Mouse (Mus musculus) gastrocnemius, adult 2 months (tissue): ENCODE data around the gene 9530053A07Rik. TPM values are rescaled to one million over a fixed set of nuclear protein-coding genes. Genes with fewer than 3 reads are reported as not detected.
A peak's percentile ranks its signal among the peaks of the same experiment; 100 is the strongest.
"Not testable (repeated sequence)": the region's sequence is repeated elsewhere in the genome, so short reads cannot be mapped to it uniquely, and the experiment has no call there.

Experiments
- DNase-seq: peaks from one replicate; pipeline ENCODE4 v3.0.0; 2022
- H3K27ac ChIP-seq: fragments of 200-600 bp; 2 replicates; pipeline ENCODE4 v1.8.1; 2022; ENCODE audit warnings: mild to moderate bottlenecking
- H3K4me3 ChIP-seq: fragments of 200-600 bp; 2 replicates; pipeline ENCODE4 v1.8.1; 2022; ENCODE audit warnings: mild to moderate bottlenecking, moderate library complexity
- CTCF ChIP-seq: fragments of 200-600 bp; IDR thresholded peaks from 2 replicates; pipeline ENCODE4 v1.8.1; 2022; ENCODE audit warnings: antibody characterized with exemption, mild to moderate bottlenecking, moderate library complexity
- intact Hi-C: fragments of 180-260 bp; cut with DNase I; formaldehyde crosslinking; loops from one replicate; pipeline ENCODE4 v1.15.1; 2025
- total RNA-seq, 2 experiments: library from RNA; stranded (reverse); gene quantifications; 2 replicates each; pipeline ENCODE4 v1.2.3; 2021

Gene 9530053A07Rik
- total RNA-seq, 2 experiments from 2014 or later: not detected

DNA sequence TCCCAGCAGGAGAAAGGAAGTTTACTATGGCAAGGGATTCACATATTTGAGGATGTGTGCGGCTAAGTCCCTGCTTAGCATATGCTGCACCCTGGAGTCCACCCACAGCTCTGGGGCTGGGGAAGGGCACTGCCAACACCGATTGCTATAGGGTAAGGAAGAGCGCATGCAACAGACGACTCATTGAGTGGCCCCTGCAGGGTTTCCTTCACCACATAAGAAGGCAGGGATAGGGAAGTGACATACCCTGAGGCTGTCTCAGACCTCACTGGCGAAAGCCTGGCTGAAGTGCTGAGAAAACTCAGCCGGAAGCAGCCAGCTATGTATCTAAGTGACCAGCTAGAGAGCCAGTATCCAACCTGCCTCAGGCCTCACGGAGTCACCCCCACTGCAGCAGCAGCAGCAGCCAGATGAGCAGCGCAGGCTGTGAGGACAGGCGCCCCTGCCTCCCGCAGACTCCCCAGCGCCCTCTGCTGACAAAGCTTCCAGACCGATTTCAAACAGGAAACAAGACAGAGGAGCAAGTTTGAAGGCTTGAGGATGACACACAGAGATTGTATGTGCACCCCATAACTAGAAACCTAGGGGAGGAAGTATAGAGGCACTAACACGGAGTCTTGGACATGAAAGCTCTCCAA is 22.4 kb downstream of the 9530053A07Rik start:
- intact Hi-C loops: no loop called here
- TF ChIP-seq CTCF: peak; percentile 62
- DNase-seq: peak; percentile 47
- Histone ChIP-seq H3K4me3 (no peak overlapping the region), H3K27ac (no peak overlapping the region)

GRCm38 (mm10) chr7:28153595-28153994 is 24.3 kb downstream of the 9530053A07Rik start:
- intact Hi-C loops, H3K4me3 ChIP-seq, H3K27ac ChIP-seq, DNase-seq: not testable (repeated sequence)

- DNase-seq: no peak
- no peak for TF ChIP-seq CTCF
- H3K4me3 ChIP-seq: no peak overlapping the region
- no peak overlapping the region for H3K27ac ChIP-seq
- intact Hi-C loops: no loop called here
Measured at GRCm38 (mm10) chr7:28159292-28159691, 30.0 kb downstream of the 9530053A07Rik start.

- DNase-seq: no peak
- Histone ChIP-seq H3K27ac (no peak overlapping the region), H3K4me3 (no peak overlapping the region)
- intact Hi-C loops: no loop called here
- TF ChIP-seq CTCF: no peak
Measured at GRCm38 (mm10) chr7:28159893-28160292, 30.6 kb downstream of the 9530053A07Rik start.

DNA sequence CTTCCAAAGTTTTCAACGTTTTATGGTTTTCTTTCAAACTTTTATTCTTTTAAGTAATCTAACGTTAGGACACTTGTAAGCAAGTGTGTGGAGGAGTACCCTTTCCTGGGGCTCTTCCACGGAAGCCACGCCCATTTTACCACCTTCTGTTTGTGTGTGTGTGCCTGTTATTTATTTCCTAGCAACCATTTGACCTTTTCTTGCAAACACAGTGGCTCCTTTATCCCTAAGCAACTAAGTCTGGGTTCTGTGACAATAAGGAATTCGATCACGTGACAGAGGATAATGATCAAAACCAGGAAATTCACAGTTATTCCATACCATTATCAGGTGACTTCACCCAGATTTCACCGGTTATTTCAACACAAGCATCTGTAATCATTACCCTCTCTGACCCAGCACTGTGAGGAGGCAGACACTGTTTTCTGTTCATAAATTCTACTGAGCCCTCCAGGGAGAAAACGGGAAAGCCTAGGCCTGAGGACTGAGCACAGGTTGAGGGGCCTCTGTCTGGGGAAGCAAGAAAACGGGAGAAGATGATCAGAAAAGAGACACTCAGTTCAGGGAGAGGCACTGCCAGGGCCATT is 32.0 kb downstream of the 9530053A07Rik start:
- Histone ChIP-seq H3K27ac (no peak overlapping the region), H3K4me3 (no peak overlapping the region)
- intact Hi-C loops: no loop called here
- no peak for DNase-seq
- no peak for TF ChIP-seq CTCF

DNA sequence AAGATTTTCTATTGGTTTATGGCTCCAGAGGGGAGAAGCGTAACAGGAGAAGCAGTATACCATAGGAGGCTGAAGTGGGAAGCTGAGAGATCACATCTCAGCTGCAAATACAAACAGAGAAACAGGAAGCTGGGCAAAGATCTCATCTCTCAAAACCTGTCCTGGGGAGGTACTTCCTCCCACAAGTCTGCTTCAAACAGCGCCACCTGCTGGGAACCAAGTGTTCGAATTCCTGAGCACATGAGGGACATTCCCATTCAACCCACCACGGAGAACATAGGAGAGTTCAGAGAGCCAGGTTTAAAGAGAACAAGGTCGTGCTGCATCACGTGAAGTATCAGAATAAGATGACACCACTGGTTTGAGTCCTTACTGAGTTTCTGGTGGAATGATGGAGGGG is 36.1 kb downstream of the 9530053A07Rik start:
- DNase-seq: no peak
- Histone ChIP-seq H3K4me3 (no peak overlapping the region), H3K27ac (no peak overlapping the region)
- intact Hi-C loops: loop anchor here (5.0 kb wide), 1 partner anchor 137 kb away; the partner anchor contains the start of gene Dll3
- TF ChIP-seq CTCF: no peak; the same call in 1 of the 2 replicates

DNA sequence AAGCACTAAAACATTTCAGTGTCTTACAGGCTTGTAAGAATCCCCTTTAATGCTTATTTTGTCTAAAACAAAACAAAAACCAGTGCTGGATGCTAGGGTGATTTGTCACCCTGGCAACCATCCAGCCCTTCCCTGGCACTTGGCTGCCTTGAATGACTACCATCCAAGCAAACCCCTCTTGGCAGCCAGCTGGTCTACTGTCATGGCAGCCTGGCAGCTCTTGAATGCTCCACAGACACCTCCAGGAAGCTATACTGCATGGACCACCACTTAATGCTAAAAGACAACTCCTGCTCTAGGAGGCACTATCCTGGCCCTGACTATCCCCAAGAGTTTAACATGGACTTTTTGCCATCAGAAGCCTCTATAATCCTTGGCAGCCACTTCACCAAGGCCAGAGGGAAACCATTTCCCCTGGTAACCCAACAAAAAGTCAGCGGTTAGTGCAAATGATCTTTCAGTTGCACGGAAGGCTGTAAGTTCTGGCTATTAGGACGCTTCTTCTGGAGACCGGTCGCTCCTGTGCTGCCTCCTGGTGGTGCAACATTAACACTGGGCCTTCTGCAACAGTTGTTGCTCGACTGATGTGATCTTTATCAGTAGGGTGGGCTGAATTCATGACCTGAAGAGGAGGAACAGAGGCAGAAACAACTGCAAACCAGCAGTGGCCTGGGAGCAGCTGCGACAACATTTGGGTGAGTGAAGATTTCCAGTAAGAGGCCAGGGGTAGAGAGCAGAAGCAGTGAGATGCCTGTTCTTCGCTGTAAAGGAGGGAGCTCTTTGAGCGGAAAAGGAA is 39.3 kb downstream of the 9530053A07Rik start:
- peak; percentile 81 for TF ChIP-seq CTCF
- DNase-seq: peak; percentile 76
- peak overlapping the region; percentile 97 for H3K27ac ChIP-seq
- peak overlapping the region; percentile 93 for H3K4me3 ChIP-seq
- intact Hi-C loops: loop anchor here (5.0 kb wide), 1 partner anchor 134 kb away; the partner anchor contains the start of gene Dll3

GRCm38 (mm10) chr7:28169489-28170422 is 40.5 kb downstream of the 9530053A07Rik start, which contains the start of gene Fbl:
TSS of gene Fbl (plus strand) at chr7:28169710.
- intact Hi-C loops: loop anchor here (5.0 kb wide), 2 partner anchors 38 to 133 kb away; partner anchors contain the start of gene Dll3
- H3K4me3 ChIP-seq: peak within 1 kb of the TSS; percentile 93
- DNase-seq: peak; percentile 94
- peak within 1 kb of the TSS; percentile 97 for H3K27ac ChIP-seq
- no peak for TF ChIP-seq CTCF

DNA sequence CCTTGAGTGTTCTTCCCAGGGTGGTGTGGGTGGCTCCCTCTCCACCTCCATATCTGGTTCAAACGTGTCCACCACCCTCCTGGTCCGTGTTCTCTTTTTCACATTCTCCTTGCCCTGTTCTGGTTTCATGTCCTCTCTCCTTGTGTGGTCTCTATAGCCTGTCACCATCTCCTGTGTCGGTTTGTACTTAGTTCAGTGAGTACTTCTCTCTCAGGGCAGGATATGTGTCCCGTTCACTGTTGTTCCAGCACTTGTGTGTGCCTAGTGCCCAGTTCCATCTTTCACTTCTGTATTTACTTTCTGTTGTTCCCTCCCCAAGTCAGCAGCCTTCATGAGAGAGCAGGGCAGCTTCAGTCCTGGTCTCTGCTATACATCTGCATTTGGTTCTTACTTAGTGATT is 46.1 kb downstream of the 9530053A07Rik start:
- no peak for TF ChIP-seq CTCF
- intact Hi-C loops: loop anchor here (5.0 kb wide), 1 partner anchor 162 kb away; the partner anchor contains the start of gene Supt5

DNA sequence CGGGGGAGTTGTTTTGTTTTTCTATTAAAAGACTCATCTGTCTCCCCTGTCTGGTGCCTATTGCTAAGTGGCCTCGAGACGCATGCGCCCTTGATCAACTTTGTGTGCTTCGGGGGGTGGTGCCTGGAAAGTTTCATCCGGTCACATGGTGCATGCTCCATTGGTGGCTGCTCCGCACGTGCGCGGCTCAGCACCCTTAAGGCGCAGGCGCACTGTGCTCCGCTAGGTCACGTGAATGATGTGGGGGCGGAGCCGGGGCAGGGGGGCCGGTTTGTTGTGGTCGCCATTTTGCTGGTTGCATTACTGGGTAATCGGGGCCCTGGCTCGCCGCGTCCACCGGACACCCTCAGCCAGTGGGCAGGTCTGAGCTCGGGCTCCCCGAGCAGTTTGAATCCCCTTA is 50.0 kb downstream of the 9530053A07Rik start, which contains the start of gene Dyrk1b:
Gene Dyrk1b, plus strand, starts transcription at position 242 of the 400 bp plus-strand sequence.
- no peak for TF ChIP-seq CTCF
- peak within 1 kb of the TSS; percentile 100 for H3K4me3 ChIP-seq
- intact Hi-C loops: loop anchor here (5.0 kb wide), 1 partner anchor 158 kb away; the partner anchor contains the start of gene Supt5
- H3K27ac ChIP-seq: peak within 1 kb of the TSS; percentile 96
- DNase-seq: peak; percentile 99

More for the DNA sequence above, 46.1 kb downstream of the 9530053A07Rik start:
- DNase-seq: no peak
- H3K4me3 ChIP-seq: no peak overlapping the region
- no peak overlapping the region for H3K27ac ChIP-seq

DNA sequence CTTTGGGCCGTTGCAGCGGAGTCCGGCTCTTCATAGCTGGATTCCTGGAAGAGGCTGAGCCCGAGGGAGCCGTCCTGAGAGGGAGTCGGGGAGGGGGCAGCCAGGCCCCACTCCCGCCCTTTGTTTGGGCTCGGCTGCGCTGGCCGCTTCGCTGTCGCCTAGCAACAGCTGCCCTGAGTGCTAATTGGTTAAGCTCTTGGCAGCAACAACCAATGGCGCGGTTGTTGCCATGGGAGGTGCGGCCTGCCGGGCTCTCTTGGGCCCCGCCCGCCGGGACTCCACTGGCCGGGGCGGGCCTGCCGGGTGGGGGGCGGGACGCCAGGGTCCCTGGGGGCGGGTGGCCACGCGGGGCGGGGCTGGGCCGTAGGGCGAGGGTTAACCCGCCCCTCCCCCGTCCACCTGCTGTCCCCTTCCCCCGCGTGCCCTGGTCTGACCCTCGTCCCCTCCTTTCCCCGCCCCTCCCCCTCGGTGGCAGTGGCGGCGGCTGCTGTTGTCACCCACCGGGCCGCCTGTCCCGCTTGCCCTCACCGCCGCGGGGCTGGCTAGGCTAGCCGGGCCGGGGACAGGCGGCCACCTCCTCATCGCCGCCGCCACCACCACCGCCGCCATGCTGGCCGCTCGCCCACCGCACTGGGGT is 50.6 kb downstream of the 9530053A07Rik start:
- peak overlapping the region; percentile 100 for H3K4me3 ChIP-seq
- no peak for TF ChIP-seq CTCF
- intact Hi-C loops: loop anchor here (1.0 to 5.0 kb wide), 3 partner anchors 17 to 157 kb away; partner anchors contain the start of gene Supt5

More for the DNA sequence above, 50.6 kb downstream of the 9530053A07Rik start:
- peak; percentile 98 for DNase-seq
- H3K27ac ChIP-seq: peak overlapping the region; percentile 96
